ENCODE assay signal across 18 mouse cellular contexts in the genomic region with DNA sequence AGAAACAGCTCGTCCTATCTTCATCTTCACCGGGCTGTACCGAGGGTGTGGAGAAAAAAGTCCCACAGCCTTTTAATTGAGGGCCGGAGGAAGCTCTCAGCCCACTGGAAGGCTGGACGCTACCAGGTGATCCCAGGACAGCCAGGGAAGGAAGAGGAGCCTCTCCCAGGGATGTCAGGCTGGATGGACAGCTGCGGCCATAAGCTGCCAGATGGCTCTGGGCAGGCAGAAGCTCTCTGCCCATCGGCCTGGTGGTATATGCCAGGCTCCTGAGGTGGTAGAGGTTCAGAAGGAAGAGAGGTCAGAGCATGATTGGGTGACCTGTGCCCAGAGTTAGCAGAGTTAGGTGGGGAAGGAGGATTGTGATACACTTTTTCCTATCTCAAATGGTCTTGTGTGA. TPM values are rescaled to one million over a fixed set of nuclear protein-coding genes. Genes with fewer than 3 reads are reported as not detected.
"Had no signal": no experiment of that assay in that cellular context is flagged by ENCODE, and none has a peak within 500 bp of the region (broad histone marks: within the 10 kb centered on the region; RNA-seq: fewer than 3 reads in every experiment).

No protein-coding gene starts in this region.

- DNase-seq: kidney, postnatal 10 days; kidney, postnatal 4 days; left cerebral cortex, postnatal 4 days; liver, postnatal 0 days; lung, embryonic 14.5 days; thymus, adult 2 months; thymus, postnatal 14 days; thymus, postnatal 4 days had no signal

- H3K27ac ChIP-seq: kidney, embryonic 15.5 days; limb, embryonic 12.5 days; limb, embryonic 15.5 days; liver, embryonic 14.5 days; macrophage; stomach, postnatal 0 days had no signal

- H3K4me3 ChIP-seq: kidney, embryonic 15.5 days; limb, embryonic 12.5 days; limb, embryonic 15.5 days; midbrain, embryonic 13.5 days had no signal

- ATAC-seq: liver, postnatal 0 days; lung, postnatal 0 days; midbrain, embryonic 13.5 days; midbrain, embryonic 16.5 days had no signal

RNA-seq across cellular contexts. Expression of a gene that starts 29.8 kb away (rescaled TPM):
- total RNA-seq: megakaryocyte, adult 5-6 weeks had no signal
